In the genomic region with DNA sequence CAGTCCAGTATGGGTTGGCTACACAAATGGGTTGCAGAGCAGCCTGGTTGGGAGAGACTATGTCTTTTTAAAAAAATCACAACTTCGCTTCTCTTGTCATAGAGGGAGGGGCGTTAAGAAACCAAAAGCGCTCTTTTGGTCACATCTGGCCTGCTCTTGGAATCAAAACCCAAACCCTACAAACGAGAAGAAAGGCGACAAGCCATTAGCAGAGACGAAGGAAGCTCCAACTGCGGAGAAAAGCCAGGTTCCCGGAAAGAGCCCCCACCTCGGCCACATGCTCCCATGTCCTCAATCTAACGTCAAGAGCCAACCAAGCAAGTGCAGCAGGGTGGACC, we compare ENCODE assay signal across 8 mouse cellular contexts. TPM values are rescaled to one million over a fixed set of nuclear protein-coding genes. Genes with fewer than 3 reads are reported as not detected.
DNase-seq lines count a peak whose midpoint lies in the region; ATAC-seq and TF ChIP-seq lines count a peak whose summit lies in the region.

No protein-coding gene starts in this region.

- peak overlapping the region; percentile 98 for H3K4me3 ChIP-seq in heart, embryonic 12.5 days
- peak overlapping the region; percentile 55 to 98 for H3K4me3 ChIP-seq in MEL (ENCODE audit: control insufficient read depth in 1 of 2, insufficient read depth in 1 of 2, low read depth in 2 of 2, low read length in 2 of 2)
- peak overlapping the region; percentile 90 for H3K4me3 ChIP-seq in midbrain, embryonic 10.5 days

- peak overlapping the region; percentile 94 for H3K9ac ChIP-seq in heart, embryonic 12.5 days
- H3K9ac ChIP-seq in MEL (ENCODE audit: control insufficient read depth, low read depth, low read length, poor library complexity, severe bottlenecking), result peak overlapping the region; percentile 99

- under 1% methylated on average over 10 of the region's 10 CpGs for WGBS in heart, embryonic 12.5 days
- under 1% methylated on average over 10 of the region's 10 CpGs for WGBS in midbrain, embryonic 10.5 days

- H3K4me1 ChIP-seq in heart, embryonic 12.5 days (replicated peaks), result peaks cover 14% of the 10 kb centered on the region
- H3K4me1 ChIP-seq in MEL (ENCODE audit: control insufficient read depth in 1 of 2, insufficient read depth in 2 of 2, low read length in 2 of 2), result peaks cover 8 to 26% of the 10 kb centered on the region in 2 experiments
- peaks cover 12% of the 10 kb centered on the region; the same call in 1 of the 2 replicates for H3K4me1 ChIP-seq in midbrain, embryonic 10.5 days

- peak; percentile 0; the same call in 1 of the 2 replicates for ATAC-seq in heart, embryonic 12.5 days (ENCODE audit: insufficient number of reproducible peaks, low FRiP score)
- peak; percentile 46 for ATAC-seq in granulocyte monocyte progenitor cell, adult 5-6 weeks (replicated peaks; ENCODE audit: poor library complexity, severe bottlenecking)

- TF ChIP-seq POLR2A in MEL (IDR thresholded peaks at IDR 0.05; ENCODE audit: control insufficient read depth in 1 of 2, insufficient read depth in 1 of 2, low read depth in 1 of 2, low read length in 2 of 2, poor library complexity in 1 of 2), result no peak

- H3K79me2 ChIP-seq in MEL (ENCODE audit: control insufficient read depth, insufficient read depth, low read length, poor library complexity), result peaks cover 47% of the 10 kb centered on the region

- TF ChIP-seq CTCF in MEL (IDR thresholded peaks at IDR 0.05 in 2 of 3, conservative IDR thresholded peaks at IDR 0.05 in 1 of 3; ENCODE audit: control insufficient read depth in 1 of 3, insufficient read depth in 1 of 3, low read depth in 2 of 3, low read length in 3 of 3, poor library complexity in 1 of 3, severe bottlenecking in 1 of 3), result no peak

- no peak for DNase-seq in heart, postnatal 25 days (ENCODE audit: low spot score)
- no peak for DNase-seq in MEL (ENCODE audit: low read depth, low spot score)
- DNase-seq in midbrain, embryonic 10.5 days (ENCODE audit: low spot score), result no peak
- no peak for DNase-seq in T-cell, adult 2 months (ENCODE audit: low spot score)
- no peak for DNase-seq in spleen, postnatal 14 days (ENCODE audit: low spot score in 2 of 2)
- DNase-seq in thymus, postnatal 25 days, result no peak

- H3K27me3 ChIP-seq in heart, embryonic 12.5 days (replicated peaks), result no peaks in the 10 kb centered on the region
- no peaks in the 10 kb centered on the region for H3K27me3 ChIP-seq in MEL (ENCODE audit: control insufficient read depth in 1 of 2, insufficient read depth in 2 of 2, low read length in 2 of 2)
- no peaks in the 10 kb centered on the region for H3K27me3 ChIP-seq in midbrain, embryonic 10.5 days (ENCODE audit: low read depth, poor library complexity, severe bottlenecking)

- H3K9me3 ChIP-seq in heart, embryonic 12.5 days (replicated peaks), result no peaks in the 10 kb centered on the region
- H3K9me3 ChIP-seq in MEL (replicated peaks; ENCODE audit: insufficient read depth, low read length), result no peaks in the 10 kb centered on the region
- H3K9me3 ChIP-seq in midbrain, embryonic 10.5 days (replicated peaks), result no peaks in the 10 kb centered on the region

- intact Hi-C loops in heart, postnatal 25 days (cut with DNase I), result loop anchor here (10.0 kb wide), 1 partner anchor 210 kb away; no protein-coding TSS in a partner anchor

- peaks cover 21% of the 10 kb centered on the region for H3K36me3 ChIP-seq in heart, embryonic 12.5 days
- peaks cover 20 to 34% of the 10 kb centered on the region in 2 experiments for H3K36me3 ChIP-seq in MEL (ENCODE audit: control insufficient read depth in 1 of 2, insufficient read depth in 2 of 2, low read length in 2 of 2)
- peaks cover 39% of the 10 kb centered on the region for H3K36me3 ChIP-seq in midbrain, embryonic 10.5 days

- no peak for TF ChIP-seq EP300 in MEL (IDR thresholded peaks at IDR 0.05; ENCODE audit: low read depth in 1 of 2, low read length in 2 of 2)

- peak overlapping the region; percentile 99 for H3K27ac ChIP-seq in heart, embryonic 12.5 days (ENCODE audit: poor library complexity, severe bottlenecking)
- H3K27ac ChIP-seq in MEL (ENCODE audit: control insufficient read depth, low read depth, low read length), result peak overlapping the region; percentile 99
- H3K27ac ChIP-seq in midbrain, embryonic 10.5 days (replicated peaks), result peak overlapping the region; percentile 91

- TF ChIP-seq RAD21 in MEL (IDR thresholded peaks at IDR 0.05; ENCODE audit: low read depth, low read length), result no peak

- H3K4me2 ChIP-seq in heart, embryonic 12.5 days, result peak overlapping the region; percentile 75

TF ChIP-seq in MEL, 35 proteins besides CTCF, POLR2A, EP300 and RAD21:
- TF ChIP-seq MAX (IDR thresholded peaks at IDR 0.05; ENCODE audit: low read length) (no peak), ZNF384 (IDR thresholded peaks at IDR 0.05; ENCODE audit: low read depth, low read length) (0 out of 2 replicates have a peak, but pooled peaks have one; percentile 15), UBTF (IDR thresholded peaks at IDR 0.05; ENCODE audit: borderline replicate concordance, insufficient read depth, low read depth, low read length) (0 out of 2 replicates have a peak, but pooled peaks have one; percentile 38), BHLHE40 (IDR thresholded peaks at IDR 0.05; ENCODE audit: borderline replicate concordance, low read depth, low read length) (no peak), MXI1 (IDR thresholded peaks at IDR 0.05; ENCODE audit: low read depth, low read length) (0 out of 2 replicates have a peak, but pooled peaks have one; percentile 39), CHD1 (IDR thresholded peaks at IDR 0.05; ENCODE audit: low read depth, low read length) (peak; percentile 90; the same call in 1 of the 2 replicates), MYC (IDR thresholded peaks at IDR 0.05; ENCODE audit: low read depth, low read length) (peak; percentile 41; the same call in 1 of the 2 replicates)

RNA-seq across cellular contexts. Expression of a gene that starts 1.2 kb away (rescaled TPM):
- polyA plus RNA-seq in heart, embryonic 12.5 days (2016; fragmentation: Nextera tagmentation; extraction: Ambion mirVana), result 38.0 and 42.2 TPM in 2 replicates
- total RNA-seq in heart, postnatal 25 days (2021), result 10 to 100 TPM; 41.8 to 44.1 TPM
- total RNA-seq in MEL (2012; rRNA removed), result 74.9 and 75.0 TPM in 2 replicates
- polyA plus RNA-seq in MEL (2012; ENCODE audit: insufficient read depth in 1 of 2, insufficient read length in 2 of 2, low read depth in 1 of 2, low replicate concordance in 2 of 2, missing spikeins in 1 of 2), result 10 to 100 TPM in 1 of 2 experiments, not detected in 1; 67.5 TPM
- 73.5 and 80.6 TPM in 2 replicates for total RNA-seq in granulocyte monocyte progenitor cell, adult 5-6 weeks (2014; fragmentation: Nextera tagmentation)
- 96.2 and 105 TPM in 2 replicates for total RNA-seq in granulocyte monocyte progenitor cell, adult 5-6 weeks (2017)
- 30.3 and 30.4 TPM in 2 replicates for polyA plus RNA-seq in midbrain, embryonic 10.5 days (2016; fragmentation: Nextera tagmentation; extraction: Ambion mirVana)

RNA-seq across cellular contexts. Expression of a gene that starts 8.8 kb away (rescaled TPM):
- 25.6 and 27.1 TPM in 2 replicates for polyA plus RNA-seq in heart, embryonic 12.5 days (2016; fragmentation: Nextera tagmentation; extraction: Ambion mirVana)
- 10 to 100 TPM; 15.7 to 18.0 TPM for total RNA-seq in heart, postnatal 25 days (2021)
- total RNA-seq in MEL (2012; rRNA removed), result 21.9 and 26.3 TPM in 2 replicates
- 10 to 100 TPM; 46.2 to 52.7 TPM for polyA plus RNA-seq in MEL (2012; ENCODE audit: insufficient read depth in 1 of 2, insufficient read length in 2 of 2, low read depth in 1 of 2, low replicate concordance in 2 of 2, missing spikeins in 1 of 2)
- total RNA-seq in granulocyte monocyte progenitor cell, adult 5-6 weeks (2014; fragmentation: Nextera tagmentation), result 52.8 and 56.1 TPM in 2 replicates
- 39.5 and 48.1 TPM in 2 replicates for total RNA-seq in granulocyte monocyte progenitor cell, adult 5-6 weeks (2017)
- polyA plus RNA-seq in midbrain, embryonic 10.5 days (2016; fragmentation: Nextera tagmentation; extraction: Ambion mirVana), result 36.2 and 37.8 TPM in 2 replicates
